Mouse (Mus musculus): ENCODE measurements around the gene Olfr1221. TPM values are rescaled to one million over a fixed set of nuclear protein-coding genes. Genes with fewer than 3 reads are reported as not detected.
"Not testable (repeated sequence)": the region's sequence is repeated elsewhere in the genome, so short reads cannot be mapped to it uniquely, and the experiment has no call there.

The Olfr1221 gene
- total RNA-seq (2021): not detected
- long read RNA-seq, experiment 1: 0 reads
- long read RNA-seq, experiment 2: 0 reads

GRCm38 (mm10) chr2:89117183-89117582 lies at the start of gene Olfr1221:
Gene Olfr1221, minus strand, starts transcription at chr2:89117283.
- DNase-seq: no peak

GRCm38 (mm10) chr2:89164711-89165110 lies 47.6 kb upstream of the Olfr1221 start:
- DNase-seq: not testable (repeated sequence)

GRCm38 (mm10) chr2:89163991-89164390 lies 46.9 kb upstream of the Olfr1221 start, which contains the start of gene Olfr1224-ps1:
Gene Olfr1224-ps1, minus strand, starts transcription at chr2:89164091.
- DNase-seq: not testable (repeated sequence)

GRCm38 (mm10) chr2:89151460-89151859 lies 34.4 kb upstream of the Olfr1221 start, which contains the start of gene Olfr1223:
Gene Olfr1223, minus strand, starts transcription at chr2:89151560.
- DNase-seq: no peak

GRCm38 (mm10) chr2:89132954-89133353 lies 15.9 kb upstream of the Olfr1221 start, which contains the start of gene Olfr1222:
Gene Olfr1222, minus strand, starts transcription at chr2:89133054.
- DNase-seq: no peak

- no peak for DNase-seq
These were observed 10.3 kb downstream of the Olfr1221 start, which contains the start of gene Olfr1220 for GRCm38 (mm10) chr2:89106735-89107134. Gene Olfr1220, minus strand, starts transcription at chr2:89106835.

GRCm38 (mm10) chr2:89105651-89106050 lies 11.4 kb downstream of the Olfr1221 start:
- no peak for DNase-seq

- no peak for DNase-seq
These were observed 23.2 kb downstream of the Olfr1221 start for GRCm38 (mm10) chr2:89093848-89094247.

- DNase-seq: no peak
These were observed 33.7 kb downstream of the Olfr1221 start, which contains the start of gene Olfr1219 for GRCm38 (mm10) chr2:89083413-89083812. Gene Olfr1219, minus strand, starts transcription at chr2:89083513.

GRCm38 (mm10) chr2:89081487-89081886 lies 35.6 kb downstream of the Olfr1221 start:
- DNase-seq: no peak

GRCm38 (mm10) chr2:89061087-89061486 lies 56.0 kb downstream of the Olfr1221 start, which contains the start of gene Olfr1218:
Gene Olfr1218, minus strand, starts transcription at chr2:89061187.
- no peak for DNase-seq

Other genes with a start within 250 kb of the Olfr1221 start
- not detected for gene Olfr1208, start 215.0 kb downstream of the Olfr1221 start, total RNA-seq (2021)
- not detected for gene Olfr1209, start 202.1 kb downstream of the Olfr1221 start, total RNA-seq (2021)
- gene Olfr1211, start 179.2 kb downstream of the Olfr1221 start, total RNA-seq (2021): not detected
- gene Olfr1212, start 163.3 kb downstream of the Olfr1221 start, total RNA-seq (2021): not detected
- gene Gm13762, start 137.0 kb downstream of the Olfr1221 start, total RNA-seq (2021): not detected
- not detected for gene Olfr1214, start 124.6 kb downstream of the Olfr1221 start, total RNA-seq (2021)
- gene Olfr1215, start 110.3 kb downstream of the Olfr1221 start, total RNA-seq (2021): not detected
- not detected for gene Olfr1216, start 98.9 kb downstream of the Olfr1221 start, total RNA-seq (2021)
- gene Olfr1217, start 85.2 kb downstream of the Olfr1221 start, total RNA-seq (2021): not detected
- gene Olfr1218, start 56.1 kb downstream of the Olfr1221 start, total RNA-seq (2021): not detected
- not detected for gene Olfr1219, start 33.8 kb downstream of the Olfr1221 start, total RNA-seq (2021)
- not detected for gene Olfr1220, start 10.4 kb downstream of the Olfr1221 start, total RNA-seq (2021)
- not detected for gene Olfr1222, start 15.8 kb upstream of the Olfr1221 start, total RNA-seq (2021)
- gene Olfr1223, start 34.3 kb upstream of the Olfr1221 start, total RNA-seq (2021): not detected
- not detected for gene Olfr1224-ps1, start 46.8 kb upstream of the Olfr1221 start, total RNA-seq (2021)
- not detected for gene Olfr1225, start 57.4 kb upstream of the Olfr1221 start, total RNA-seq (2021)
- gene Olfr1226, start 82.8 kb upstream of the Olfr1221 start, total RNA-seq (2021): not detected
- not detected for gene Olfr1228, start 136.8 kb upstream of the Olfr1221 start, total RNA-seq (2021)
- gene Olfr1229, start 170.7 kb upstream of the Olfr1221 start, total RNA-seq (2021): not detected
- not detected for gene Olfr1230, start 180.0 kb upstream of the Olfr1221 start, total RNA-seq (2021)
- gene Olfr1231, start 189.8 kb upstream of the Olfr1221 start, total RNA-seq (2021): not detected
- not detected for gene Olfr1232, start 212.4 kb upstream of the Olfr1221 start, total RNA-seq (2021)
- gene Olfr1233, start 225.1 kb upstream of the Olfr1221 start, total RNA-seq (2021): not detected
- not detected for gene Olfr1234, start 247.6 kb upstream of the Olfr1221 start, total RNA-seq (2021)